Mouse (Mus musculus) monocyte, adult 5-6 weeks (primary cell): Measurements from ENCODE around the gene Adad1. TPM values are rescaled to one million over a fixed set of nuclear protein-coding genes. Genes with fewer than 3 reads are reported as not detected.
A peak's percentile ranks its signal among the peaks of the same experiment; 100 is the strongest.

Experiments used
- ATAC-seq: fragments of 153-309, 156-312 bp; replicated peaks from 2 replicates; pipeline ENCODE4 v1.8.0; 2017; ENCODE audit warnings: mild to moderate bottlenecking; ENCODE audit not compliant: low TSS enrichment, insufficient number of reproducible peaks, severe bottlenecking, poor library complexity, low FRiP score
- total RNA-seq: library from RNA; stranded (forward); fragments of 200-1000, 200-491, 200-594 nt; gene quantifications from 3 replicates; pipeline ENCODE4 v1.2.3, GENCODE M21; 2017

Adad1 gene
- total RNA-seq: 0.11 TPM in 1 of 3 replicates, not detected in the others

- no peak for ATAC-seq
These were observed at the start of gene Adad1 for GRCm38 (mm10) chr3:37063406-37063805. Gene Adad1, plus strand, starts transcription at chr3:37063527.

GRCm38 (mm10) chr3:37037979-37038378 is 25.3 kb upstream of the Adad1 start:
- no peak for ATAC-seq

- no peak for ATAC-seq
These were observed 23.5 kb upstream of the Adad1 start for GRCm38 (mm10) chr3:37039811-37040210.

- no peak for ATAC-seq
These were observed 11.8 kb upstream of the Adad1 start for GRCm38 (mm10) chr3:37051491-37051890.

GRCm38 (mm10) chr3:37073211-37073610 is 9.9 kb downstream of the Adad1 start:
- ATAC-seq: no peak

- ATAC-seq: no peak
These were observed 21.5 kb downstream of the Adad1 start for GRCm38 (mm10) chr3:37084860-37085259.

GRCm38 (mm10) chr3:37090721-37091120 is 27.4 kb downstream of the Adad1 start:
- ATAC-seq: no peak

GRCm38 (mm10) chr3:37125655-37126054 is 62.3 kb downstream of the Adad1 start, which contains the start of gene Il2:
Gene Il2, minus strand, starts transcription at chr3:37125959.
- ATAC-seq: no peak

GRCm38 (mm10) chr3:37126162-37126561 is 62.8 kb downstream of the Adad1 start:
- ATAC-seq: no peak

GRCm38 (mm10) chr3:37128269-37128668 is 64.9 kb downstream of the Adad1 start:
- no peak for ATAC-seq

- ATAC-seq: no peak
These were observed 65.7 kb downstream of the Adad1 start for GRCm38 (mm10) chr3:37129063-37129462.

GRCm38 (mm10) chr3:37137231-37137630 is 73.9 kb downstream of the Adad1 start:
- ATAC-seq: no peak

- ATAC-seq: peak; percentile 59
These were observed 75.9 kb downstream of the Adad1 start for GRCm38 (mm10) chr3:37139192-37139591.

GRCm38 (mm10) chr3:37140168-37140906 is 77.0 kb downstream of the Adad1 start:
- ATAC-seq: no peak; the same call in 1 of the 2 replicates

- ATAC-seq: 0 out of 2 replicates have a peak, but pooled peaks have one; percentile 34
These were observed 78.5 kb downstream of the Adad1 start for GRCm38 (mm10) chr3:37141827-37142226.

- ATAC-seq: no peak
These were observed 81.7 kb downstream of the Adad1 start for GRCm38 (mm10) chr3:37144979-37145378.

- no peak for ATAC-seq
These were observed 83.1 kb downstream of the Adad1 start for GRCm38 (mm10) chr3:37146406-37146805.

GRCm38 (mm10) chr3:37146810-37147209 is 83.5 kb downstream of the Adad1 start:
- no peak for ATAC-seq

- ATAC-seq: no peak
These were observed 88.9 kb downstream of the Adad1 start for GRCm38 (mm10) chr3:37152274-37152673.

GRCm38 (mm10) chr3:37153004-37153403 is 89.7 kb downstream of the Adad1 start:
- ATAC-seq: no peak
